Mouse (Mus musculus) lung, embryonic 16.5 days (tissue): ENCODE results near the gene Fam71b. TPM values are rescaled to one million over a fixed set of nuclear protein-coding genes. Genes with fewer than 3 reads are reported as not detected.

Source experiments
- ATAC-seq: fragments of 200-750 bp; cut with Nextera tagmentation; 2 replicates; pipeline ENCODE4 v1.8.0; 2017; ENCODE audit warnings: low read depth, mild to moderate bottlenecking, moderate library complexity
- H3K27ac ChIP-seq: fragments of 300-500 bp; sonication (generic); 2 replicates; pipeline ENCODE4 v1.5.1; 2014; ENCODE audit warnings: mild to moderate bottlenecking, control low read depth, low read length
- H3K27me3 ChIP-seq: fragments of 300-500 bp; sonication (generic); 2 replicates; pipeline ENCODE4 v1.6.1; 2014; ENCODE audit warnings: low read depth, low read length, mixed read lengths; ENCODE audit not compliant: control insufficient read depth, insufficient read depth
- H3K36me3 ChIP-seq: fragments of 300-500 bp; sonication (generic); 2 replicates; pipeline ENCODE4 v1.6.1; 2014; ENCODE audit warnings: low read length; ENCODE audit not compliant: control insufficient read depth, insufficient read depth
- H3K4me1 ChIP-seq: fragments of 300-500 bp; sonication (generic); replicated peaks from 2 replicates; pipeline ENCODE4 v1.6.1; 2014; ENCODE audit warnings: low read length, mixed read lengths; ENCODE audit not compliant: control insufficient read depth, insufficient read depth
- H3K4me2 ChIP-seq: fragments of 300-500 bp; sonication (generic); 2 replicates; pipeline ENCODE4 v1.6.1; 2014; ENCODE audit warnings: low read depth, low read length, control low read depth
- H3K4me3 ChIP-seq: fragments of 300-500 bp; sonication (generic); 2 replicates; pipeline ENCODE4 v1.5.1; 2014; ENCODE audit warnings: mild to moderate bottlenecking, low read length, control low read depth
- H3K9ac ChIP-seq: fragments of 300-500 bp; sonication (generic); 2 replicates; pipeline ENCODE4 v1.6.1; 2014; ENCODE audit warnings: low read length, control low read depth
- H3K9me3 ChIP-seq: fragments of 300-500 bp; sonication (generic); 2 replicates; pipeline ENCODE4 v1.6.1; 2016; ENCODE audit warnings: low read length; ENCODE audit not compliant: control insufficient read depth
- WGBS: fragments of 180-500 bp; shearing (Covaris S2); extraction: QIAGEN DNeasy Blood & Tissue Kit; methylation state at CpG from one replicate; pipeline ENCODE4 v1.1.7; 2014; 5-methylcytosine and 5-hydroxymethylcytosine counted together
- polyA plus RNA-seq: library from polyadenylated mRNA; unstranded; fragments of >200 nt; fragmentation: Nextera tagmentation; extraction: Ambion mirVana; gene quantifications from 2 replicates; pipeline ENCODE4 v1.2.1, GENCODE M21; 2015

Fam71b gene
- not detected in 2 replicates for polyA plus RNA-seq

- ATAC-seq, result peak; percentile 47; the same call in 1 of the 2 replicates
- Histone ChIP-seq H3K27me3 (no peaks in the 10 kb centered on the region), H3K9ac (no peak within 1 kb of the TSS), H3K36me3 (no peaks in the 10 kb centered on the region), H3K27ac (no peak within 1 kb of the TSS), H3K4me3 (no peak within 1 kb of the TSS), H3K4me1 (no peaks in the 10 kb centered on the region), H3K4me2 (no peak within 1 kb of the TSS), H3K9me3 (no peaks in the 10 kb centered on the region)
- WGBS, result 56% methylated on average over 13 of the region's 13 CpGs
Measured at GRCm38 (mm10) chr11:46396167-46396859, at the start of gene Fam71b. Fam71b (plus strand) TSS chr11:46396559.

GRCm38 (mm10) chr11:46347756-46348155 lies 48.6 kb upstream of the Fam71b start:
- Histone ChIP-seq H3K4me2 (no peak overlapping the region), H3K9ac (no peak overlapping the region), H3K4me3 (no peak overlapping the region), H3K27me3 (no peaks in the 10 kb centered on the region), H3K9me3 (no peaks in the 10 kb centered on the region), H3K36me3 (no peaks in the 10 kb centered on the region), H3K27ac (no peak overlapping the region), H3K4me1 (no peaks in the 10 kb centered on the region)
- no peak for ATAC-seq
- WGBS, result 76% methylated on average over 5 of the region's 5 CpGs

- no peaks in the 10 kb centered on the region for H3K9me3 ChIP-seq
- no peak for ATAC-seq
- 72% methylated on average over 3 of the region's 3 CpGs for WGBS
- H3K4me1 ChIP-seq, result no peaks in the 10 kb centered on the region
- no peak overlapping the region for H3K9ac ChIP-seq
- no peaks in the 10 kb centered on the region for H3K36me3 ChIP-seq
- H3K27ac ChIP-seq, result no peak overlapping the region
- H3K4me3 ChIP-seq, result no peak overlapping the region
- H3K4me2 ChIP-seq, result no peak overlapping the region
- no peaks in the 10 kb centered on the region for H3K27me3 ChIP-seq
Measured at GRCm38 (mm10) chr11:46348416-46348815, 47.9 kb upstream of the Fam71b start.

- 39% methylated on average over 2 of the region's 2 CpGs for WGBS
- ATAC-seq, result no peak
- Histone ChIP-seq H3K4me3 (no peak overlapping the region), H3K9me3 (no peaks in the 10 kb centered on the region), H3K36me3 (no peaks in the 10 kb centered on the region), H3K27ac (no peak overlapping the region), H3K9ac (no peak overlapping the region), H3K27me3 (no peaks in the 10 kb centered on the region), H3K4me2 (no peak overlapping the region), H3K4me1 (no peaks in the 10 kb centered on the region)
Measured at GRCm38 (mm10) chr11:46349681-46350410, 46.5 kb upstream of the Fam71b start.

GRCm38 (mm10) chr11:46358369-46358768 lies 38.0 kb upstream of the Fam71b start:
- Histone ChIP-seq H3K9ac (no peak overlapping the region), H3K4me2 (no peak overlapping the region), H3K36me3 (no peaks in the 10 kb centered on the region), H3K4me3 (no peak overlapping the region), H3K9me3 (no peaks in the 10 kb centered on the region), H3K27ac (no peak overlapping the region), H3K4me1 (no peaks in the 10 kb centered on the region), H3K27me3 (no peaks in the 10 kb centered on the region)
- WGBS, result 59% methylated on average over 1 of the region's 1 CpGs
- no peak for ATAC-seq

GRCm38 (mm10) chr11:46360991-46361665 lies 35.2 kb upstream of the Fam71b start:
- ATAC-seq, result no peak
- Histone ChIP-seq H3K9me3 (no peaks in the 10 kb centered on the region), H3K4me2 (no peak overlapping the region), H3K27me3 (no peaks in the 10 kb centered on the region), H3K27ac (no peak overlapping the region), H3K4me1 (no peaks in the 10 kb centered on the region), H3K9ac (no peak overlapping the region), H3K36me3 (no peaks in the 10 kb centered on the region), H3K4me3 (no peak overlapping the region)
- 76% methylated on average over 2 of the region's 2 CpGs for WGBS

GRCm38 (mm10) chr11:46362061-46363022 lies 34.0 kb upstream of the Fam71b start:
- Histone ChIP-seq H3K9ac (no peak overlapping the region), H3K4me3 (no peak overlapping the region), H3K27ac (no peak overlapping the region), H3K36me3 (no peaks in the 10 kb centered on the region), H3K27me3 (no peaks in the 10 kb centered on the region), H3K9me3 (no peaks in the 10 kb centered on the region), H3K4me1 (no peaks in the 10 kb centered on the region), H3K4me2 (no peak overlapping the region)
- no peak for ATAC-seq
- WGBS, result 83% methylated on average over 18 of the region's 18 CpGs

- Histone ChIP-seq H3K36me3 (no peaks in the 10 kb centered on the region), H3K9ac (no peak overlapping the region), H3K27ac (no peak overlapping the region), H3K4me3 (no peak overlapping the region), H3K4me1 (no peaks in the 10 kb centered on the region), H3K4me2 (no peak overlapping the region), H3K9me3 (no peaks in the 10 kb centered on the region), H3K27me3 (no peaks in the 10 kb centered on the region)
- 90% methylated on average over 9 of the region's 9 CpGs for WGBS
- no peak for ATAC-seq
Measured at GRCm38 (mm10) chr11:46363864-46364263, 32.5 kb upstream of the Fam71b start.
